Mouse (Mus musculus): ENCODE measurements around the gene Fam117b. TPM values are rescaled to one million over a fixed set of nuclear protein-coding genes. Genes with fewer than 3 reads are reported as not detected.

The Fam117b gene
- polyA plus RNA-seq, 1 experiment from 2014 or later, result 17.6 TPM

- 85% methylated on average over 2 of the region's 2 CpGs for WGBS
- Histone ChIP-seq H3K9ac (replicated peaks) (no peak overlapping the region), H3K27ac (no peak overlapping the region), H3K9me3 (no peaks in the 10 kb centered on the region), H3K27me3 (no peaks in the 10 kb centered on the region), H3K36me3 (no peaks in the 10 kb centered on the region), H3K4me3 (replicated peaks) (no peak overlapping the region), H3K4me1 (replicated peaks) (no peaks in the 10 kb centered on the region), H3K4me2 (no peak overlapping the region)
- ATAC-seq (ENCODE audit: insufficient number of reproducible peaks, insufficient read depth, low FRiP score, low TSS enrichment, low read depth), result no peak
These were observed 20.2 kb downstream of the Fam117b start for GRCm38 (mm10) chr1:59932991-59933390.

- no peaks in the 10 kb centered on the region for H3K27me3 ChIP-seq
These were observed 28.3 kb downstream of the Fam117b start for GRCm38 (mm10) chr1:59941063-59941462.

GRCm38 (mm10) chr1:59942057-59942790 lies 29.4 kb downstream of the Fam117b start:
- Histone ChIP-seq H3K4me2 (no peak overlapping the region), H3K27ac (no peak overlapping the region), H3K27me3 (no peaks in the 10 kb centered on the region), H3K9ac (replicated peaks) (no peak overlapping the region), H3K4me1 (replicated peaks) (peaks cover 7% of the 10 kb centered on the region), H3K4me3 (replicated peaks) (no peak overlapping the region), H3K36me3 (no peaks in the 10 kb centered on the region), H3K9me3 (no peaks in the 10 kb centered on the region)
- 81% methylated on average over 6 of the region's 6 CpGs for WGBS
- ATAC-seq (ENCODE audit: insufficient number of reproducible peaks, insufficient read depth, low FRiP score, low TSS enrichment, low read depth), result no peak

More at GRCm38 (mm10) chr1:59941063-59941462, 28.3 kb downstream of the Fam117b start:
- Histone ChIP-seq H3K4me3 (replicated peaks) (no peak overlapping the region), H3K9me3 (no peaks in the 10 kb centered on the region), H3K36me3 (no peaks in the 10 kb centered on the region), H3K9ac (replicated peaks) (no peak overlapping the region), H3K4me2 (no peak overlapping the region), H3K27ac (no peak overlapping the region), H3K4me1 (replicated peaks) (peaks cover 7% of the 10 kb centered on the region)
- no peak for ATAC-seq (ENCODE audit: insufficient number of reproducible peaks, insufficient read depth, low FRiP score, low TSS enrichment, low read depth)
- 95% methylated on average over 1 of the region's 1 CpGs for WGBS

- Histone ChIP-seq H3K4me3 (replicated peaks) (no peak overlapping the region), H3K4me2 (no peak overlapping the region), H3K27ac (no peak overlapping the region), H3K36me3 (peaks cover under 1% of the 10 kb centered on the region), H3K4me1 (replicated peaks) (peaks cover 7% of the 10 kb centered on the region), H3K9ac (replicated peaks) (no peak overlapping the region), H3K9me3 (0 out of 2 replicates have a peak, but pooled peaks cover 4% of the 10 kb centered on the region), H3K27me3 (no peaks in the 10 kb centered on the region)
- WGBS, result 49% methylated on average over 5 of the region's 5 CpGs
- no peak for ATAC-seq (ENCODE audit: insufficient number of reproducible peaks, insufficient read depth, low FRiP score, low TSS enrichment, low read depth)
These were observed 31.0 kb downstream of the Fam117b start for GRCm38 (mm10) chr1:59943825-59944224.

GRCm38 (mm10) chr1:59945969-59946368 lies 33.2 kb downstream of the Fam117b start:
- H3K4me3 ChIP-seq (replicated peaks), result no peak overlapping the region
- H3K9ac ChIP-seq (replicated peaks), result no peak overlapping the region
- H3K27ac ChIP-seq, result no peak overlapping the region
- H3K4me2 ChIP-seq, result no peak overlapping the region
- H3K4me1 ChIP-seq (replicated peaks), result peaks cover 7% of the 10 kb centered on the region
- H3K36me3 ChIP-seq, result peaks cover 21% of the 10 kb centered on the region
- H3K27me3 ChIP-seq, result no peaks in the 10 kb centered on the region
- WGBS, result 85% methylated on average over 1 of the region's 1 CpGs
- H3K9me3 ChIP-seq, result 0 out of 2 replicates have a peak, but pooled peaks cover 4% of the 10 kb centered on the region
- no peak for ATAC-seq (ENCODE audit: insufficient number of reproducible peaks, insufficient read depth, low FRiP score, low TSS enrichment, low read depth)

- Histone ChIP-seq H3K27me3 (no peaks in the 10 kb centered on the region), H3K27ac (no peak overlapping the region), H3K9ac (replicated peaks) (no peak overlapping the region), H3K4me1 (replicated peaks) (peaks cover 7% of the 10 kb centered on the region; the same call in 1 of the 2 replicates), H3K4me3 (replicated peaks) (no peak overlapping the region), H3K9me3 (0 out of 2 replicates have a peak, but pooled peaks cover 4% of the 10 kb centered on the region), H3K36me3 (peaks cover 27% of the 10 kb centered on the region), H3K4me2 (no peak overlapping the region)
- ATAC-seq (ENCODE audit: insufficient number of reproducible peaks, insufficient read depth, low FRiP score, low TSS enrichment, low read depth), result no peak
- WGBS, result 90% methylated on average over 2 of the region's 4 CpGs
These were observed 34.7 kb downstream of the Fam117b start for GRCm38 (mm10) chr1:59947509-59947908.

GRCm38 (mm10) chr1:59957206-59957605 lies 44.4 kb downstream of the Fam117b start:
- no peak overlapping the region for H3K4me3 ChIP-seq (replicated peaks)

GRCm38 (mm10) chr1:59959941-59960340 lies 47.1 kb downstream of the Fam117b start:
- H3K27ac ChIP-seq, result no peak overlapping the region
- no peak overlapping the region for H3K4me3 ChIP-seq (replicated peaks)
- 82% methylated on average over 1 of the region's 1 CpGs for WGBS
- H3K36me3 ChIP-seq, result peaks cover 35% of the 10 kb centered on the region
- no peak for ATAC-seq (ENCODE audit: insufficient number of reproducible peaks, insufficient read depth, low FRiP score, low TSS enrichment, low read depth)
- no peak overlapping the region for H3K4me2 ChIP-seq
- H3K9me3 ChIP-seq, result no peaks in the 10 kb centered on the region
- no peak overlapping the region for H3K9ac ChIP-seq (replicated peaks)
- H3K27me3 ChIP-seq, result no peaks in the 10 kb centered on the region
- H3K4me1 ChIP-seq (replicated peaks), result no peaks in the 10 kb centered on the region

More at GRCm38 (mm10) chr1:59957206-59957605, 44.4 kb downstream of the Fam117b start:
- Histone ChIP-seq H3K9me3 (no peaks in the 10 kb centered on the region), H3K27me3 (no peaks in the 10 kb centered on the region), H3K27ac (no peak overlapping the region), H3K36me3 (peaks cover 27% of the 10 kb centered on the region), H3K4me1 (replicated peaks) (no peaks in the 10 kb centered on the region), H3K4me2 (no peak overlapping the region), H3K9ac (replicated peaks) (no peak overlapping the region)
- ATAC-seq (ENCODE audit: insufficient number of reproducible peaks, insufficient read depth, low FRiP score, low TSS enrichment, low read depth), result no peak
- WGBS, result 68% methylated on average over 3 of the region's 3 CpGs

GRCm38 (mm10) chr1:59966171-59966785 lies 53.5 kb downstream of the Fam117b start:
- Histone ChIP-seq H3K27me3 (no peaks in the 10 kb centered on the region), H3K4me3 (replicated peaks) (no peak overlapping the region), H3K36me3 (peaks cover 56% of the 10 kb centered on the region), H3K9ac (replicated peaks) (no peak overlapping the region), H3K4me1 (replicated peaks) (no peaks in the 10 kb centered on the region), H3K27ac (no peak overlapping the region), H3K9me3 (no peaks in the 10 kb centered on the region), H3K4me2 (no peak overlapping the region)
- no peak for ATAC-seq (ENCODE audit: insufficient number of reproducible peaks, insufficient read depth, low FRiP score, low TSS enrichment, low read depth)
- 66% methylated on average over 6 of the region's 6 CpGs for WGBS

- Histone ChIP-seq H3K9me3 (no peaks in the 10 kb centered on the region), H3K36me3 (peaks cover 57% of the 10 kb centered on the region), H3K4me2 (no peak overlapping the region), H3K4me1 (replicated peaks) (no peaks in the 10 kb centered on the region), H3K27ac (no peak overlapping the region), H3K9ac (replicated peaks) (no peak overlapping the region), H3K27me3 (no peaks in the 10 kb centered on the region), H3K4me3 (replicated peaks) (no peak overlapping the region)
- WGBS, result 92% methylated on average over 4 of the region's 4 CpGs
- ATAC-seq (ENCODE audit: insufficient number of reproducible peaks, insufficient read depth, low FRiP score, low TSS enrichment, low read depth), result no peak
These were observed 54.5 kb downstream of the Fam117b start for GRCm38 (mm10) chr1:59967291-59967690.

GRCm38 (mm10) chr1:59986626-59987025 lies 73.8 kb downstream of the Fam117b start:
- H3K36me3 ChIP-seq, result peaks cover 68% of the 10 kb centered on the region
- no peak overlapping the region for H3K4me2 ChIP-seq
- H3K4me1 ChIP-seq (replicated peaks), result no peaks in the 10 kb centered on the region
- H3K4me3 ChIP-seq (replicated peaks), result no peak overlapping the region
- no peak overlapping the region for H3K27ac ChIP-seq
- no peak overlapping the region for H3K9ac ChIP-seq (replicated peaks)
- H3K27me3 ChIP-seq, result no peaks in the 10 kb centered on the region
- H3K9me3 ChIP-seq, result peaks cover 6% of the 10 kb centered on the region; the same call in 1 of the 2 replicates
- no peak for ATAC-seq (ENCODE audit: insufficient number of reproducible peaks, insufficient read depth, low FRiP score, low TSS enrichment, low read depth)
